Mouse (Mus musculus): ENCODE measurements around the gene Lta. TPM values are rescaled to one million over a fixed set of nuclear protein-coding genes. Genes with fewer than 3 reads are reported as not detected.

The Lta gene
- polyA plus RNA-seq, 1 experiment from 2014 or later = not detected

DNA sequence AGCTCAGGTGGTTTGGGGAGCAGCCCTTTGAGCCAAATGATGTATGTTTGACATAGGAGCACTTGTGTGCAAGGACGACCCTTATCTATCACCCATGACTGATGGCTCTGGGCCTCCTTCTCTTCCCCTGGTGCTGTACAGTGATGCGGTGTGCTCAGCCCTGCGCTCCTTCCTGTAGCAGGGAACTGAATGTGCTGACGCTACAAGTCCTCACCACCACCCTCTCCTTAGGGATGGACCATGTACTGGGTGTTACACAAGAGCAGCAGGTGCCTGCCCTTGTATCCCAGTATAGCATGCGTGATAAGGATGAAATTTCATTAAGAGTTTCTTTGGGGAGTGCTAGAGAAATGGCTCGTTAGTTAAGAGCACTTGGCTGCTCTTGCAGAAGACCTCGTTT, 42.0 kb upstream of the Lta start:
- Histone ChIP-seq H3K4me3 (no peak overlapping the region), H3K4me1 (replicated peaks) (peaks cover 35% of the 10 kb centered on the region), H3K4me2 (no peak overlapping the region), H3K9me3 (replicated peaks) (no peaks in the 10 kb centered on the region), H3K27me3 (replicated peaks) (no peaks in the 10 kb centered on the region), H3K9ac (no peak overlapping the region), H3K36me3 (peaks cover 90% of the 10 kb centered on the region), H3K27ac (ENCODE audit: poor library complexity, severe bottlenecking) (no peak overlapping the region)
- no peak for ATAC-seq (ENCODE audit: insufficient number of reproducible peaks, low FRiP score)
- WGBS = 83% methylated on average over 7 of the region's 7 CpGs

DNA sequence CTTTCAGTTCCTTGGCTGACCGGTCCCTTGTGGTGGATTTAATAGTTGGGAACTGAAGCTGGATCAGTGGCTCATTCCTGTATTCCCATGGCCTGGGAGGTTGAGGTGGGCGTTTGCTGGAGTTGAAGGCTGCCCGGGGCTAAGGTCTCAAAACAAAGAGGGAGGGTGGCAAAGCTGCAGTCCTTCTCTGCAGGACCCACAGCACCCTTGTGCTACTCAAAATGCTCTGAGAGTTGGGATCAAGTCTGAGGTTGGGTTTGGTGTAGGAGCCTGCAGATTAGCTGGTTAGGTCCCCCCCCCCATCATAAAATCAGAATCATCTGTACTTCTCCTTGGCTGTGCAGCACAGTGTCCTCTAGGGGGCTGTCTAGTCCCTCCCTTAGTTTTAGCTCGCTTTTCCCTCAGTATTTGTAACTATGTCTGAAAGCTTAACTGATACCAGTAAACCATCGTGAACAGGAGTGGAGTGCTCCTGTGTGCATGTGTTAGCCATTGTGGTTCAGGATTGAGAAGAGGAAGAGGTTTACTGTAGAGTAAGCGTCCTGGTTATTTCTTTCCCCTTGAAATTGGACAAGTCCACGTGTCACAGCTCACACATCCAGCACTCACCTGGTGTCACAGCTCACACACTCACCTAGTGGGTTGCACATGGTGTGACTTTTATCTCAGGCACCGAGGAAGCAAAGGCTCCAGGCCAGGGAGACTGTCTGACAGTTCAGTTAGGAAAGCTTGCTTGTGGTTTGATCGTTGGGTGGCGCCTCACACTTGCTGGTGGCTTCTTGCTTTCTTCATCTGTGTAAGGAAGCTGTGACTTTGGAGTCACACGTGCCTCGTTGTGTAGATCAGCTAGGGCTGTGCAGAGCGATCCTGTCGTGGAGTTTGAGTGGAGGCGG, 40.8 kb upstream of the Lta start:
- Histone ChIP-seq H3K4me2 (no peak overlapping the region), H3K36me3 (peaks cover 79% of the 10 kb centered on the region), H3K27ac (ENCODE audit: poor library complexity, severe bottlenecking) (no peak overlapping the region), H3K4me1 (replicated peaks) (peaks cover 35% of the 10 kb centered on the region), H3K9me3 (replicated peaks) (no peaks in the 10 kb centered on the region), H3K27me3 (replicated peaks) (no peaks in the 10 kb centered on the region), H3K4me3 (no peak overlapping the region), H3K9ac (peak overlapping the region; percentile 7; the same call in 1 of the 2 replicates)
- no peak for ATAC-seq (ENCODE audit: insufficient number of reproducible peaks, low FRiP score)
- WGBS = 87% methylated on average over 15 of the region's 15 CpGs

DNA sequence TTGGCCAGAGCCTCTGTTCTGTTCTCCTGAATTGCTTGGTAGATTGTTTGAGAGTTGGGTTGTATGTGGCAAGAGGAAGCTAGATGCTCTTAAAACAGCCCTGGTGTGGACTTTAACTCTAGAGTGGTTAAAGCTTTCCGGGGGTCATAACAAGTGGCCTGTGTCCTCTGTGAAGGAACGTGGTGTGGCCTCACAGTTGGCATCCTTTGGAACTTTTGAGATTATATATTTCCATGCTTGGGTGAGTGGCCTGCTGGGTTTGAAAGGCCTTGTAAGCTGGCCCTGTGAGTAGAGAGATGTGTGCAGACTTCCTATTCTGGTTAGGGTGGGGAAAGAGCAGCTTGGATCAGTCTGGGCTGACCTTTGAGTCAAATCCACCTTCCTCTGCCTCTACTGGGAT, 39.8 kb upstream of the Lta start:
- 79% methylated on average over 2 of the region's 2 CpGs for WGBS
- H3K4me2 ChIP-seq = peak overlapping the region; percentile 95; the same call in 1 of the 2 replicates
- peaks cover 70% of the 10 kb centered on the region for H3K36me3 ChIP-seq
- ATAC-seq (ENCODE audit: insufficient number of reproducible peaks, low FRiP score) = no peak
- H3K9me3 ChIP-seq (replicated peaks) = no peaks in the 10 kb centered on the region
- H3K4me1 ChIP-seq (replicated peaks) = peaks cover 45% of the 10 kb centered on the region
- H3K4me3 ChIP-seq = peak overlapping the region; percentile 89
- H3K27me3 ChIP-seq (replicated peaks) = no peaks in the 10 kb centered on the region
- H3K27ac ChIP-seq (ENCODE audit: poor library complexity, severe bottlenecking) = no peak overlapping the region
- H3K9ac ChIP-seq = peak overlapping the region; percentile 99

DNA sequence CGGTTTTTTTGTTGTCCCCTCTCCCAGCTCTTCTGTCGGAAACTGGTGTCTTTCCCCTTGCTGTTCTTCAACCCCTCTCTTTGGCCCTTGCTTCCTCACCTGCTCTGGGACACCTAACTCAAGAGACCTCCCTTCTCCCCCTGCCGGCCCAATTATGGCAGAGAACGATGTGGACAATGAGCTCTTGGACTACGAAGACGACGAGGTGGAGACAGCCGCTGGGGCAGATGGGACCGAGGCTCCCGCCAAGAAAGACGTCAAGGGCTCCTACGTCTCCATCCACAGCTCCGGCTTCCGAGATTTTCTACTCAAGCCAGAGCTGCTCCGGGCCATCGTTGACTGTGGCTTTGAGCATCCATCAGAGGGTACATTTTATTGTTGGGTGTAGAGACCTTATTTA, 37.9 kb upstream of the Lta start:
- H3K4me1 ChIP-seq (replicated peaks) = peaks cover 46% of the 10 kb centered on the region
- ATAC-seq (ENCODE audit: insufficient number of reproducible peaks, low FRiP score) = no peak

DNA sequence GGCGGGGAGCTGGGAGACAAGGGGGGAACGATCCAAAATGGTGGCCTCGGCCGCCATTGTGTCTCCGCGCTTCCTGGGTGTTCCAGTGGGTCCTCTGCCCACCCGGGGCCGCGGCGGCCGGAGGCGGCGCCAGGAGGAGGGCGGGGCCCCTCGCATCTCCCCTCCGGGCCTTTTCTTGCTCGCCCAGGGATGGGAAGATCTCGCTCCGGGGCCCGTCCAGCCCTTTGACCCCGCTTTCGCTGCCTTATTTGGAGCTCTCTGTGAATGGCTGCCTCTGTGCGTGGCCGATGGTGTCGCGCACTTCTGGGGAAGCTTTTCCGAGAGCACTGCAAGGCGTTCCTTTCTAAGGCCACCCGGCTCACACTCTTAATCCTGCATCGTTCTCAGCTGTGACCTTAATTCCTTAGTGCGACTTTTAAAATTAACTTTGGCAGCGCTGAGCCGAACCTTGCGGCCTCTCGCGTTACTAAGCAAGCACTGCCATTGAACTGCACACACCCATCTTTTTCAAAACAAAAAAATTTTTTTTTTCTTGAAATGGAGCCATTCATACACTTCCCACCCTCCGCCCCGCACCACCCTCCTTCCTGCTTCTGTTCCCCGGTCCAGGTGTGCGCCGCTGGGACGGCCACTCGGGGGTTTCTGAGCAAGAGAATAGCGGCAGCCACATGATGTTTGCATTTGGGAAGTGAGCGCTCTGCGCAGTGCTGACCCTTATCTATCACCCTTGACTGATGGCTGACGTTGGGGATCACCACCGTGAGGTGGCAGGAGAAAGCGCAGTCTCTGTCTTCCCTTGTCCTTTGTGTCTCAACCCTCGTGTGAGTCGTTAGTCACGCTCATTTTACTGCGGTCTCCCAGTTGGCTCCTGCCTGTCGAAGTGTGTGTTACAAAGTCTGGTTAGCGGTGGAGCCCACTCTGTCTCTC, 37.1 kb upstream of the Lta start:
- Histone ChIP-seq H3K27me3 (replicated peaks) (no peaks in the 10 kb centered on the region), H3K4me2 (peak overlapping the region; percentile 95), H3K9me3 (replicated peaks) (no peaks in the 10 kb centered on the region), H3K9ac (peak overlapping the region; percentile 99), H3K27ac (ENCODE audit: poor library complexity, severe bottlenecking) (peak overlapping the region; percentile 99), H3K4me1 (replicated peaks) (peaks cover 46% of the 10 kb centered on the region), H3K4me3 (peak overlapping the region; percentile 89), H3K36me3 (peaks cover 43% of the 10 kb centered on the region)
- peak; percentile 59 for ATAC-seq (ENCODE audit: insufficient number of reproducible peaks, low FRiP score)
- WGBS = under 1% methylated on average over 54 of the region's 55 CpGs

More for the DNA sequence above, 37.9 kb upstream of the Lta start:
- peak overlapping the region; percentile 89 for H3K4me3 ChIP-seq
- H3K9me3 ChIP-seq (replicated peaks) = no peaks in the 10 kb centered on the region
- no peaks in the 10 kb centered on the region for H3K27me3 ChIP-seq (replicated peaks)
- 13% methylated on average over 16 of the region's 16 CpGs for WGBS
- peak overlapping the region; percentile 99 for H3K9ac ChIP-seq
- H3K36me3 ChIP-seq = peaks cover 51% of the 10 kb centered on the region
- peak overlapping the region; percentile 95 for H3K4me2 ChIP-seq
- peak overlapping the region; percentile 99 for H3K27ac ChIP-seq (ENCODE audit: poor library complexity, severe bottlenecking)

DNA sequence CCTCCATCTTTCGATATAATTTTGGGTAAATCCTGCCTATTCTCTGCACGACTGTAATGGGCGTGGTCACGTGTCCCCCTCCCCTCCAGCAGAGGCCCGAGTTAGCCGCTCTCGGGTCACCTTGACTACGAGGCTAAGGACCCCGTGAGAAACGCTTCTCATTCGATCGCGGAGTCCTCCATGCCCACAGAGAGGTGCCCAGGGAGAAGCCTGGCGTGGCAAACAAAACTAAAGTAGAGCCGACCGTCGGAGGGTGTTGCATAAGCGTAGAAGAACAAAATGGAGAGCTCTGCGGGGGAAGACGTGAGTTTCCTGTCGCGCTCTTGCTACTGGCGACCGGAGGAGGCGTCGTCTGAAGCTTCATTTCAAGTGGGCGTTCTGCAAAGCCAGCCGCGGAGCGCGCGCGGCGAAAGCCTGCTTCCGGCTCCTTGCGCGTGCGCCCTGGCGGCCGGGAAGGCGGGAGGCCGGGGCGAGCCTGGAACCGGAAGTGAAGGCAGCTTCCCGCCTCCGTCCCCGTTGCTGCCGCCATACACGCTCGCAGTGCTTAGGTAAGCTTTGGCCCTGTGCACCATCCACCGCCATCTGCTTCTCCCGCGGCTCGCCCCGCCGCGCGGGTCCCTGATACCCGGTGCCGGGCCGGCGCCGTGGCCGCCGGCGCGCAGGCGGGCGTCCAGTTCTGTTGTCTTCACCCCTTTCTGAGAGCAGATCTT, 36.3 kb upstream of the Lta start, which contains the start of gene Ddx39b:
Ddx39b (plus strand) TSS at position 442 of the 710 bp plus-strand sequence.
- Histone ChIP-seq H3K36me3 (peaks cover 35% of the 10 kb centered on the region), H3K4me1 (replicated peaks) (peaks cover 48% of the 10 kb centered on the region), H3K9me3 (replicated peaks) (no peaks in the 10 kb centered on the region), H3K27me3 (replicated peaks) (no peaks in the 10 kb centered on the region), H3K4me3 (peak within 1 kb of the TSS; percentile 89), H3K4me2 (peak within 1 kb of the TSS; percentile 95), H3K9ac (peak within 1 kb of the TSS; percentile 99), H3K27ac (ENCODE audit: poor library complexity, severe bottlenecking) (peak within 1 kb of the TSS; percentile 99)
- under 1% methylated on average over 68 of the region's 69 CpGs for WGBS
- ATAC-seq (ENCODE audit: insufficient number of reproducible peaks, low FRiP score) = peak; percentile 91

DNA sequence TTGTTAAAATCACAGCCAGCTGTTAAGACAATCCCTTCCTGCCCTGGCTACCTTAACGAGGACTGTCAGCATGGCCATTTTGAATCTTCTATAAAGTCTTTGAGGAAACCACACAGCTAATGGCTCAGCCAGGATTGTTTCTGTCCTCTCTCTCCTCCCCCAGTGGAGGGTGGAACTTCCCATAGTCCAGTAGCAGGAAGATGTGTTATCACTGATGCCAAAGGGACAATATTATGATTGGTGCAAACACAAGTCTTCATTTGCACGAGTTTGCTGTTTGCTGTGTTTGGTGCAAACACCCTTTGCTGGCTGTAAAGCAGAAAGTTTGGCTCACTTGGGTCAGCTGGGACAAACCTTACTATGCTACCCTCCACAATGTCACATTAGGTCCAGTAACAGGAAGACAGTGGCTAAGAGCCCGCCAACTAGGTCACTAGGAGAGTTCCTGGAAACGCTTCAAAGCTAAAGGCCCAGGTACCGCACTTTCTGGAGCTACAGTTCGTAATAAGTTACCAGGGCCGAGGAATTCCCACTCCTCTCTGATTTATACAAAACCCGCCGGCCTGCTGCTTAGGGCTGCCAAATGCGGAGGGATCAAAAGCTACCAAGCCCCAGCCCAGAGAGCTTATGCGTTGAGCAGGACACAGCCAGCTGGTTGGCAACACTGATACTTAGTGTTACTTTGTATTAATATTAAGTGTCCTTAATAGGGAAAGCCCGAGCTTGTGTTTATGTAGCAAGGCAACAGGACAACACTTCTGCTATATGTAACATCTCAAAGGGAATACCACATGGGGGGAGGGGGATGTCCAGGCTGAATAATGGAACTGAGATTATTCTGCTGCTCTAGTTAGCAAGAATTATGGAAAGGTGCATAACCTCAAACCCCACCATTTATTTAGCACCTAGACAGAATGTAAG, 35.5 kb upstream of the Lta start:
- 34% methylated on average over 12 of the region's 12 CpGs for WGBS
- Histone ChIP-seq H3K27ac (ENCODE audit: poor library complexity, severe bottlenecking) (peak overlapping the region; percentile 99), H3K4me1 (replicated peaks) (peaks cover 41% of the 10 kb centered on the region), H3K4me3 (peak overlapping the region; percentile 89), H3K9me3 (replicated peaks) (no peaks in the 10 kb centered on the region), H3K36me3 (peaks cover 27% of the 10 kb centered on the region), H3K9ac (peak overlapping the region; percentile 64; the same call in 1 of the 2 replicates), H3K4me2 (peak overlapping the region; percentile 95), H3K27me3 (replicated peaks) (no peaks in the 10 kb centered on the region)
- no peak for ATAC-seq (ENCODE audit: insufficient number of reproducible peaks, low FRiP score)

DNA sequence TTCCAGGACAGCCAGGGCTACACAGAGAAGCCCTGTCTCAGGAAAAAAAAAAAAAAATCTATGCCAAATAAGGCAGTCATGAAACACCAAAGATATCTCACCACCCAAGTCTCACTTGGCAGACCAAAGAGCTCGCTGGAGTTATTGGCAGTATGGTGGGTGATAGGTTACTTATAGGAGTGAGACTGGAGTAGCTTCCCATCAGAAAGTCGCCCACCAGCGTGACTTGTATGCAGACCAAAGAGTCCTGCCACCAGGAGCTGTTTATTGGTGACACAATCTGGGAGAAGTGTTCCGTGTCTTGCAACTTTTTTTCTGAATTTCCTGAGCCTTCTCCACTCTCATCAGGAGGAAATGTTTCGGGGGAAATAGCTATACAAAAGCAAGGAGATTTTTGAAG, 34.5 kb upstream of the Lta start:
- WGBS = 76% methylated on average over 5 of the region's 5 CpGs
- H3K4me2 ChIP-seq = no peak overlapping the region
- H3K4me3 ChIP-seq = no peak overlapping the region
- no peaks in the 10 kb centered on the region for H3K9me3 ChIP-seq (replicated peaks)
- peaks cover 18% of the 10 kb centered on the region for H3K36me3 ChIP-seq
- peaks cover 34% of the 10 kb centered on the region for H3K4me1 ChIP-seq (replicated peaks)
- no peak for ATAC-seq (ENCODE audit: insufficient number of reproducible peaks, low FRiP score)
- H3K27me3 ChIP-seq (replicated peaks) = no peaks in the 10 kb centered on the region
- H3K27ac ChIP-seq (ENCODE audit: poor library complexity, severe bottlenecking) = no peak overlapping the region
- H3K9ac ChIP-seq = no peak overlapping the region

DNA sequence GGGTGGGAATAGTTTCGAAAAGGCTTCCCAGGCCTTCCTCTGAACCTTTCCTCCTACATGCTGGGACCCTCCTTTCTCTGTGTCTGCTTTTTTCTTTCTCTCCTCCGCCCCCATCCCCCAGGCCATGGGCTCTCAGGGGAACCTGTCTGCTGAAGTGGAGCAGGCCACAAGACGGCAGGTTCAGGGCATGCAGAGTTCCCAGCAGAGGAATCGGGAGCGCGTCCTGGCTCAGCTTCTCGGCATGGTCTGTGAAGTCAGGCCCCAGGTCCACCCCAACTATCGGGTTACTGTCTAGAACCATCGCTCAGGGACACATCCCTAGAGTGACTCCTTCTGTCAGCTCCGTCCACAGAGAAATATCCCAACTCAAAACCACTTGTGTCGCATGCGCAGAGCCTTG, 32.4 kb upstream of the Lta start:
- no peak for ATAC-seq (ENCODE audit: insufficient number of reproducible peaks, low FRiP score)
- no peak overlapping the region for H3K27ac ChIP-seq (ENCODE audit: poor library complexity, severe bottlenecking)
- peaks cover 34% of the 10 kb centered on the region for H3K4me1 ChIP-seq (replicated peaks)
- no peak overlapping the region for H3K4me3 ChIP-seq
- no peaks in the 10 kb centered on the region for H3K9me3 ChIP-seq (replicated peaks)
- H3K27me3 ChIP-seq (replicated peaks) = no peaks in the 10 kb centered on the region
- peaks cover 3% of the 10 kb centered on the region; the same call in 1 of the 2 replicates for H3K36me3 ChIP-seq
- H3K4me2 ChIP-seq = no peak overlapping the region
- no peak overlapping the region for H3K9ac ChIP-seq
- WGBS = 82% methylated on average over 12 of the region's 12 CpGs

DNA sequence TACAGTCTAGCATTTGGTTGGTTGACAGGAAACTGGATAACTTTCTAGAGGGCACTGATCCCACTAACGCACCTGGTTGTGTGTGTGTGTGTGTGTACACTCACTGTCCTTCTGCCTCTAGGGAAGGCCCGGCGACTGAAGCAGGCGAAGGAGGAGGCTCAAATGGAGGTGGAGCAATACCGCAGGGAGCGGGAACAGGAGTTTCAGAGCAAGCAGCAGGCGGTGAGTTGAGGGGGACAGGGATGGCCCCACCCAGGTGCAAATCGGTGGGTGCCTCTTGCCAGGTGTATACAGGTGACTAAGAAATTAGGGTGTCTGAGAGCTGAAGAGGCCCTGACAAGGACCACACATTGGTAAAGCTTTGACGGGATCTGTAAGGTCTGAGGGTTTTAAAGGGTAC, 31.8 kb upstream of the Lta start:
- H3K27me3 ChIP-seq (replicated peaks) = no peaks in the 10 kb centered on the region
- H3K4me2 ChIP-seq = no peak overlapping the region
- WGBS = 70% methylated on average over 9 of the region's 9 CpGs
- H3K4me3 ChIP-seq = no peak overlapping the region
- peaks cover 39% of the 10 kb centered on the region for H3K4me1 ChIP-seq (replicated peaks)
- H3K36me3 ChIP-seq = peaks cover 5% of the 10 kb centered on the region; the same call in 1 of the 2 replicates
- peak overlapping the region; percentile 96; the same call in 1 of the 2 replicates for H3K9ac ChIP-seq
- H3K9me3 ChIP-seq (replicated peaks) = no peaks in the 10 kb centered on the region
- no peak for ATAC-seq (ENCODE audit: insufficient number of reproducible peaks, low FRiP score)
- no peak overlapping the region for H3K27ac ChIP-seq (ENCODE audit: poor library complexity, severe bottlenecking)

Measured in heart, embryonic 12.5 days (tissue).